Mouse (Mus musculus): ENCODE results near the gene 4930442H23Rik.
"Not testable (repeated sequence)": the region's sequence is repeated elsewhere in the genome, so short reads cannot be mapped to it uniquely, and the experiment has no call there.

The 4930442H23Rik gene

DNA sequence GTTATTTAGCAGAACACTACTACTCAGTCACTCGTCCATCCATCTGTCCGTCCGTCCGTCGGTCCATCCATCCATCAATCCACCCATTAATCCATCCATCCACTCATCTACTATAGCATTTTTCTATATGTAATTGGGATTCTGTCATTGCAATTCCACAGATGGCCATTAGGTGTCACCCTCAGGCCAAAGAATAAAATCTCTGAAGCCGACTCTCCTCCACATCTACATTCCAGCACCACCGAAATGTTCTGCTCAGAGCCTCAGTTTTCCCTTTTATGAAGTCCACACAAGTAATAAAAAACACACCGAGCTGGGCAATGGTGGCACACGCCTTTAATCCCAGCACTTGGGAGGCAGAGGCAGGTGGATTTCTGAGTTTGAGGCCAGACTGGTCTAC is 14.6 kb upstream of the 4930442H23Rik start:
- DNase-seq (ENCODE audit: low read depth, low spot score) = peak; percentile 84

DNA sequence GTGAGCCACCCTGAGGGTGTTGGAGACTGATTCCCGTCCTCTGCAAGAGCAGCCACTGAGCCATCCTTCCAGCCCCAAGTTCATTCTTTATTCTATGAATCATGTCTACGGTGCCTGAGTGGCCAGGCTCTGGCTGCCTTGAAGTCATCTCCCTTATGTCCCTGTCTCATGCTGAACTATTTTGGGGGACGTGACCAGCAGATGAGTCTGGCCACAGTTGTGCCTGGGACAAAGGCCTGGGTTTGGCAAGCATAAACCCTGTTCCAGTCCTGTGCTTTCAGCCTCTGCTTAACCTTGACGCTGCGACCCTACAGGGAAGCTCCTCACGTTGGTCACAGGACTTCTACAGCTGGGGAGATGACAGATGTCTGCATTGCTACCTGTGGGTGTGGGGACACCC is 13.7 kb upstream of the 4930442H23Rik start:
- no peak for DNase-seq (ENCODE audit: low read depth, low spot score)

DNA sequence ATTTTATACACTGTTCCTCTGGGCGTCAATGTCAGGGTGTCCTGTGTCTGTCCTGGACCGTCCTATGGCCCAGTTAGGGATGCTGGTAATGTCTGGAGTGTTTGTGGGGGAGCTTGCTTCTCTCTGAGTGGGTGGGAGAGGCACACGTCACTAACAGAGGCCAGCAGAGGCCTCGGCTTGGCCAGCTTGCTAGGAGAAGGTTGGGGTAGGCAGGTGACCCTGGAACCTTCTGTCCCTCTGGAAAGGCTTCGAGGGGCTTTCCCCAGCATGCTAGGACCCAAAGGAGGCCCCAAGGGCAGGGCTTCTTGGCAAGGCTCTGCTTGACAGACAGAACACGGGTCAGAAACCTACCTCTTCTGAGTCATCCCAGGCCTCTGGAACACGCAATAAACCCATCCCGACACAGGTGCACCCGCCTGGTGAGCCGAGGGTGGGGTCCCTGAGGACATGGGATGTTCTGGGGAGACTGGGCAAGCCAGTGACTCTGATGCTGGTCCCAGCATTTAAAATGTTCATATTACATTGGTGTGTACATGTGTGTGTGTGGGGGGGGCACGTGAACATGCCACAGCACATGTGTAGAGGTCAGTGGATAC is 12.9 kb upstream of the 4930442H23Rik start:
- no peak for DNase-seq (ENCODE audit: low read depth, low spot score)

DNA sequence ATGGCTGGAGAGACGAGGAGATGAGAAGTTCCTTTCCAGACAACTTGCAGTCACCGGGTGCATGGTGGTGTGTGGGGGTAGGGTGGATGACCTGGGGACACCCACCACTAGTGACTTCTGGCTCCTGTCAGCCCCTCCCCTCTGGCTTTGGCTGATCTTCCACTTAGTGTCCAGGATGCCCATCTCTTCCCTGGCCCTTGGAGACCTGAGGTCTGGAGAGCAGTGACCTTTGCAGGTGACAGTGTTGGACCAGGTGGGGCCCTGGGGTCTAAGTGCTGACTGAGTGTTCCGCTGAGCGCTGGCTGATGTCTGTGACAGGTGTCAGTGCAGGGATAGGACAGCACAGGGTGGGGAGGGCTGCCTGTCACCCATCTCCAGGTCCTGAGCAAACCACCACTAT is 11.7 kb upstream of the 4930442H23Rik start:
- no peak for DNase-seq (ENCODE audit: low read depth, low spot score)

DNA sequence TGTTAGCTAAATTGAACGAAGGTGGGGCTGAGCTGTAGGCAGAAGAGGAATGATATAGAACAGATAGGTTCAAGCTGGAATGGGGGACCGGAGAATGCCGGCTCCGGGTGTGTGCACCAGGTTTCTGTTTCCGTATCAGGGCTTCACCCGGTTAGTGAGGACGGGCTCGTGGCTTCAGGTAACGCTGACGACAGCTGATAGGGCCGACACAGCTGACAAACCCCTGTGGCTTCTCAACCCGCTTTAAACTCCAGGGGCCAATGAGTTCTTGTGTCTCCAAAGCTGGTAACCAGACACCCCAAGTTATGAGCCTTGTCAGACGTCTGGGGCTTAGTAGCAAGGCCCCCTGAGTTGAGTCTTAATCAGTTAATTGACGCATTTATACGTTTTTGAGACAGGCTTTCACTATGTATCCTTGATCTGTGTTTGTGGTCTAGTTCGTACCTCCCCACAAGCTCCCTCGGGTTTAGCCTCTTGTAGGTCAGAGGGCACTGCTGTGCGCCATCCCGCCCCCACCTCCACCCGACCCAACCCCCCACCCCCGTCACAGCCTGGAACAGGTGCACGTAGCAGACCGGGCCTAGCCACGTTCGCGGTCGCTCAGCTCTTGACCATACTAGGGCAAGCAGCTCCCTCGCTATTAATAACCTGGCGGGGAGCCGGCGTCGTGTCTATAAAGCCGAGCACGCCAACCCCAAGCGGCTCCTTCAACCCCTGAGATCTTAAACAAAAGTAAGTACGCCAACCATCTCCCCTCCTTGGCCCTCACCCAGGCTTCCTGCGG is 10.5 kb upstream of the 4930442H23Rik start:
- no peak for DNase-seq (ENCODE audit: low read depth, low spot score)

DNA sequence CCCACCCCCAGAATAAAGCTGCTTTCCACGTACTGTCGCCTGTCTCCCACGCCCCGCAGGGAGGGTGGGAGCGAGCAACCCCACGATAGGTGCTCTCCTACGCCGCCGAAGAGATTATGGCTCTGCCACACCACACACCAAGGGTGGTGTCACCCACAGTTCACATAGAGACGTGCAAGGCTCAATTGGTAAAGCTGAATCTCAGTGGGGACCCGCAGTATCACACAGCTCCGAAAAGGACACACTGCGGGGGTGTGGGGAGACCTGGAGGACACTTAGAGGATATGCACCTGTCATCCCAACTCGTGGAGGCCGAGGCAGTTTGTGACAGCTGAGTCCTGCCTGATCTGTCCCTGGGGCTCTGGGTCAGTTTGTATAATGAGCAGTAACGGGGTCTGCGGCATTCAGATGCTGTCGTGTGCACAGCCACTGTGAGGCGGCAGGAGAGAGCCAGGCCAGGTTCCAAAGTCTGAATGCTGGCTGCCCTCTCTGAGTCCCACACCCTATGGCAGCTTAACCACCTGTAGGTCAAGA is 9.4 kb upstream of the 4930442H23Rik start:
- no peak for DNase-seq (ENCODE audit: low read depth, low spot score)

DNA sequence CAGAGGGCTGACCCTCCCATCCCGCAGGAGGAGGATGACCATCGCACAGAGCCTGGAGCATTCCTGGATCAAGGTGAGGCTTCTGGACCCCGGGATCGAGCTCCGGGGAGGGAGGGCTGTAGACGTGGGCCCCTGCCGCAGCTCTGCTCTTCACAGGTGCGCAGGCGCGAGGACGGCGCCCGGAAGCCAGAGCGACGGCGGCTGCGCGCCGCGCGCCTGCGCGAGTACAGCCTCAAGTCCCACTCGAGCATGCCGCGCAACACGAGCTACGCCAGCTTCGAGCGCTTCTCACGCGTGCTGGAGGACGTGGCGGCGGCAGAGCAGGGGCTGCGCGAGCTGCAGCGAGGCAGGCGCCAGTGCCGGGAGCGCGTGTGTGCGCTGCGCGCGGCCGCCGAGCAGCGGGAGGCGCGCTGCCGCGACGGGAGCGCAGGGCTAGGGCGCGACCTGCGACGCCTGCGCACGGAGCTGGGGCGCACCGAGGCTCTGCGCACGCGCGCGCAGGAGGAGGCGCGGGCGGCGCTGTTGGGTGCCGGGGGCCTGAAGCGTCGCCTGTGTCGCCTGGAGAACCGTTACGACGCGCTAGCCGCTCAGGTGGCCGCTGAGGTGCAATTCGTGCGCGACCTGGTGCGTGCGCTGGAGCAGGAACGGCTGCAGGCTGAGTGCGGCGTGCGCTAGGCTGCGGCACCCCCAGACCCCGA is 8.8 kb upstream of the 4930442H23Rik start:
- no peak for DNase-seq (ENCODE audit: low read depth, low spot score)

DNA sequence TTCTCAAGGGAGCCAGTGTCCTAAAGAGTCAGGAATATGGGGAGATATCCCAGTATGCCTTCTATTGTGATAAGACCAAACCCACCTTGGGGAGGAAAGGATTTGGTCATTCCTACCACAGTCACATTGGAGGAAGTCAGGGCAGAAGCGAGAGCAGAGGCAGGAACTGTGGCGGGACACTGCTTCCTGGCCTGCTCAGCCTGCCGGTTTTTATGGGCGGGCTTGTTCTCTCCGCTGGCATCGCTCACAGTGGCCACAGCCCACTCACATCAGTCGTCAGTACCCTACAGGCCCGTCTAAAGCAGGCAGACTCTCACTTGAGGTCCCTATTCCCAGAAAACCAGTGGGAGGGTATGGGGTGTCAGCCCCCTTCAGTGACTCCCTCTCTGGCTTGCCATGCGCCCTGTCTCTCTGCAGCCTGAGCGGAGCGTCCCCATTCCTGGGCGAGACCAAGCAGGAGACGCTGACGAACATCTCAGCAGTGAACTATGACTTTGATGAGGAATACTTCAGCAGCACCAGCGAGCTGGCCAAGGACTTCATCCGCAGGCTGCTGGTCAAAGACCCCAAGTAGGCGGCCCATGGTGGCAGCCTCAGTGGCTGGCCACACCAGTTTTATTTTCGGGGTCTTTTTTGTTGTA is 7.8 kb upstream of the 4930442H23Rik start:
- DNase-seq (ENCODE audit: low read depth, low spot score) = no peak

DNA sequence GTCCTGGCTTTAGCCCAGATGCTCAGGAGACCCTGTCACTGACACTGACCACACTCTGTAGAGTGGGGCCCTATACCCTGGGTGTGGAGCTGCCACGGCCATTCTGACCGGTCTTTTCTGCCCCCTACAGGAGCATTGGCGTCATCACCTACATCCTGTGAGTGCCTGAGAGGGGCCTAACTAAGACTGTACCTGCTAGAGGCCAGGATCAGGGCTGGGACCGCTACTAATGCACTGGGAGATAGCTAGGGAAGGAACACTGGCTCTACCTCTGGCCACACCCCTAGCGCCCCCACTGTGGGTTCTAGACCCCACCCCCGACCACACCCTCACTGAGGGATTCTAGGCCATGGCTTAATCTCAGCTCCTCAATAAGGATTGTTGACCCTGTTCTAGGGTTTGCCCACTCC is 7.3 kb upstream of the 4930442H23Rik start:
- DNase-seq (ENCODE audit: low read depth, low spot score) = no peak

DNA sequence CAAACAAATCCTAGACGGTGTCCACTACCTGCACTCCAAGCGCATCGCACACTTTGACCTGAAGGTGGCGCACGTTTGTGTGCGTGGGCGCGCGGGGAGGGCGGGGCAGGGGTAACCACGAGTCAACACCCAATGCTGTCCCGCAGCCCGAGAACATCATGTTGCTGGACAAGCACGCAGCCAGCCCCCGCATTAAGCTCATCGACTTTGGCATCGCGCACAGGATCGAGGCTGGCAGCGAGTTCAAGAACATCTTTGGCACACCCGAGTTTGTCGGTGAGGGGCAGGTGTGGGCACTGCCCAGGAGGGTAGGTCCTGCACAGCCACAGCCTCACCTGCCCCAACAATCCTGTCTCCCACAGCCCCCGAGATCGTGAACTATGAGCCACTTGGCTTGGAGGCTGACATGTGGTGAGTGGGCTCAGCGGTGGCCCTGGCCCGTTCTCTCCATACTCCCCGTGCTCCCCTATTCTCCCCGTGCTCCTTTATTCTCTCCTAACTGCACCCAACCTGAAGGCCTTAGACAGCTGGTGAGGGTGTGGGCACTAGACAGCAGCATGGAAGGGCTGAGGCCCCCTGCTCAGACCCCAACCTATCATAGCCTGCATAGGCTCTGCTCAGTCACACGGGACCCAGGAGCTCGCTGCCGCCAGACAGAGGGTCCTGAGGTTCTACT is 6.7 kb upstream of the 4930442H23Rik start:
- DNase-seq (ENCODE audit: low read depth, low spot score) = no peak

DNA sequence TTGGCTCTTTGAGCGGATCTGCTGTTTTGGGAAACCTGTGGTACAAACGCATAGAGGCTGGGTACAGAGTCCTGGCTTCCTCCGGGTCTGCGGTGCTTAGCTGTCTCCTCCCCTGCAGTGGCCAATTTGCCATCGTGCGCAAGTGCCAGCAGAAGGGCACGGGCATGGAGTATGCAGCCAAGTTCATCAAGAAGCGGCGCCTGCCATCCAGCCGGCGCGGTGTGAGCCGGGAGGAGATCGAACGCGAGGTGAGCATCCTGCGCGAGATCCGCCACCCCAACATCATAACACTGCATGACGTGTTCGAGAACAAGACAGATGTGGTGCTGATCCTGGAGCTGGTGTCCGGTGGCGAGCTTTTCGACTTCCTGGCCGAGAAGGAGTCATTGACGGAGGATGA is 6.2 kb upstream of the 4930442H23Rik start:
- DNase-seq (ENCODE audit: low read depth, low spot score) = no peak

DNA sequence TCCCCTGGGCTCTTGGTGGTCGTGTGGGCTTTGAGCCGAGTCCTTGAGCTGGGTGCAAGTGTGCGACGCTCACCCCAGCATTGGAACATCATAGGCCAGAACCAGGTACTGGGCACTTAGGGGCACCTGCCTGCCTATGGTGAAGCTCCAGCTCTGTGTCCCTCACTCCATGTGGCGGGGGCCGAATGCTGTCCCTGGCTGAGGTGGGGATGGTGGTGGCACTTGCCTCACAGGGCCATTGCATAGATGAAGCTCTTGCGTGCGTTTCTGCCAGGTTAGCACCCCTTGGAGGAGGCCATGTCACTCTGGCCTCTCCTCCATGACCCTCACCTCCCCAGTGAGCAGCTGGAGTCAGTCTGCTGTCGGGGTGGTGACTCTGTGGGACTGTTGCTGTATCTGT is 3.5 kb upstream of the 4930442H23Rik start:
- no peak for DNase-seq (ENCODE audit: low read depth, low spot score)

DNA sequence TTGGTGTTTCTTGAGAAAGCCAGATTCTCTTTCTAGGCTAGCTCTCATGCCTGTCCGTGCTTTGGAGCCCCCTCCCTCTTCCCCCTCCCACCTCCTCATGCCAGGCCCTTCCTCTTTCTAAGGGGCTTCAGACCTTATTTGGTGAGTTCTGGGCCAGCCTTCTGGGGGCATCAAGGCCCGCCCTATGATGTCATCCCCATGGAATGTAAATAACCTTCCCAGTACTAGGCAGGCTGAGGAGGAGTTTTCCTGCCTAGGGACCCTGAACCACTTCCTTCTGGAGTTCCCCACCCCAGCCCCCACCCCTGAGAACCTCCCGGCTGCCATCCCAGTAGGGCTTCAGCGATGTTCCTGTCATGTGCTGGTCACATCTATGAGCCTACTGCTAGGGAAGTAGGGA is 1.1 kb upstream of the 4930442H23Rik start:
- DNase-seq (ENCODE audit: low read depth, low spot score) = peak; percentile 65

DNA sequence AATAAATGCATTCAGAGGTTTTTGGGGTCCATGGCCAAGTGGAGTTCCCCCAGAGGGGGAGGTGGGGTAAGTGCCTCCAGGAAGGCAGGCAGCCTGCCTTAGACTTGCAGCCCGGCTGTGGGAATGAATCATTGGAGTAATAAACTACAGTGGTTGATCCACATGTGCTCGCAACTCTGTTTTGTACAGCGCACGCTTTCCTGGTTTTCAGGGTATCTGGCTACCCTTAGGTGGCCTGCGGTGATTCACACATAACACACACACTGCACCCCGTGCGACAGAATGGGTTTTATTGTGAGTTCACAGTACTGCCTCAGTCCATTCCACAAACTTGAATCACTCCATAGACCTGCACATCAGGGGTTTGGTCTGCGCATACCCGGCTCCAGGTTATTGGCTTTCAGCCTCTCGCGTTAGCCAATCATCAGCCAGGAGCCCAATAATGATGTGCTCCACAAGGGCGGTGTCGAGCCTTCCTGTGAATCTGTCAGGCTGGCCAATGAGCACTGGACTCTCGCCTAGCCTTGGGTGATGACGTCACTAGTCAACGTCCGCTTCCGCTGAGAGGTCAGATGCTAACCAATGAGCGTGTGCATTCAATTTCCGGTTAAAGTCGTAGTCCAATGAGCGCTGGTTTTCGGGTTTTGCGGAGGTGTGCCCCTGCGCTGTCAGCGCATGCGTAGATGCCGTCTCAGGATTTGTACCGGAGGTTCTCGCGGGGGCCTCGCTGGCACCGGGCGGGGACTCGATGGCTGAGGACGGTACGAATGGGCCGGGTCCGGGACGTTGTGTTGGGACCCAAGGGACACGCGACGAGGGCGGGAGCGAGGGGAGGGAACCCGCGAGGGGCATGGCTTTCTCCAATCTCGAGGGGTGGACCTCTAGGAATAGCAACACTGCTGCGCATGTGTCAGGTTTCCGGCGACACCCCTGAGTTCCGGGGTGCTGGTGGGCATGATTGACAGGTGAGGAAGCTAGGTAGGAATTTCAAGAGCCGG is 1.0 kb downstream of the 4930442H23Rik start, which contains the start of gene Dapk3:
Gene Dapk3, plus strand, starts transcription at position 670 of the 998 bp plus-strand sequence.
- peak; percentile 100 for DNase-seq (ENCODE audit: low read depth, low spot score)

DNA sequence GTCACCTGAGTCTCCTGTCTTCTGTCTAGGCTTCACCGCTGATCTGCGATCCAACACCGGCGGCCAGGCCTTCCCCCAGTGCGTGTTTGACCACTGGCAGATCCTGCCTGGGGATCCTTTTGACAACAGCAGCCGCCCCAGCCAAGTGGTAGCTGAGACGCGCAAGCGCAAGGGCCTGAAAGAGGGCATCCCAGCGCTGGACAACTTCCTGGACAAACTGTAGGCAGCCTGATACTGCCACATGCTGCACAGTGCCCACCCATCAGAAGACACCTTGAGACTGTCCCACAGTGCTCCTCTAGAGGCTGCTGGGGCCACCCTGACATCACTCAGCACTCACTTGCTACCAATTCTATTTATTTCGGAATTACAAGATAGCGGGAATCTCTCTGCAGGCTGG is 1.8 kb downstream of the 4930442H23Rik start:
- not testable (repeated sequence) for DNase-seq (ENCODE audit: low read depth, low spot score)

DNA sequence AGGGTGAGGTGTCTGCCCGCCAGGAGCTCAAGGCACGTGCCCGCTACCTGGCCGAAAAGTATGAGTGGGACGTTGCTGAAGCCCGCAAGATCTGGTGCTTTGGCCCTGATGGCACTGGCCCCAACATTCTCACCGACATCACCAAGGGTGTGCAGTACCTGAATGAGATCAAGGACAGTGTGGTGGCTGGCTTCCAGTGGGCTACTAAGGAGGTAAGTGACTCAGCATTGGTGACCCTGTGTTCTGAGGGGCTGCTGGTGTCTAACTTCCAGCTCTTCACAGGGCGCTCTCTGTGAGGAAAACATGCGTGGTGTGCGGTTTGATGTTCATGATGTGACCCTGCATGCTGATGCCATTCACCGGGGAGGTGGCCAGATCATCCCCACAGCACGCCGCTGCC is 2.7 kb downstream of the 4930442H23Rik start:
- no peak for DNase-seq (ENCODE audit: low read depth, low spot score)

DNA sequence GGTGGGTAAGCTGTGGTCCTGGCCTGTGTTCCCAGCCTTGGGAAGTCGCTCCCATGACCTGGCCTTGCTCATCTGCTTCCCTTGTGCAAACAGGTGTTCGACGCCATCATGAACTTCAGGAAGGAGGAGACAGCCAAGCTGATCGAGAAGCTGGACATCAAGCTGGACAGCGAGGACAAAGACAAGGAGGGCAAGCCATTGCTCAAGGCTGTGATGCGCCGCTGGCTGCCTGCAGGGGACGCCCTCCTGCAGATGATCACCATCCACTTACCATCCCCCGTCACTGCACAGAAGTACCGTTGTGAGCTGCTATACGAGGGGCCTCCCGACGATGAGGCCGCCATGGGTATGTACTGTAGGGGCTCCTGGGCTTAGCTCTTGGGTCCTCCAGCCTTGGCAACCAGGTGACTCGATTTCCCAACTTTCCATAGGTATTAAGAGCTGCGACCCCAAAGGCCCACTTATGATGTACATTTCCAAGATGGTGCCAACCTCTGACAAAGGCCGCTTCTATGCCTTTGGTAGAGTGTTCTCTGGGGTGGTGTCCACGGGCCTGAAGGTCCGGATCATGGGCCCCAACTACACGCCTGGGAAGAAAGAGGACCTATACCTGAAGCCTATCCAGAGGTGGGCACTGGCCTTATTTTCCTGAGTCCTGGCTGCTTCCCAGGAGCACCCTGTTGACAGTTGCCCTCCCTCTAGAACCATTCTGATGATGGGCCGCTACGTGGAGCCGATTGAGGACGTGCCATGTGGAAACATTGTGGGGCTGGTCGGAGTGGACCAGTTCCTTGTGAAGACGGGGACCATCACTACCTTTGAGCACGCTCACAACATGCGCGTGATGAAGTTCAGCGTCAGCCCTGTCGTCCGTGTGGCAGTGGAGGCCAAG is 4.0 kb downstream of the 4930442H23Rik start:
- no peak for DNase-seq (ENCODE audit: low read depth, low spot score)

DNA sequence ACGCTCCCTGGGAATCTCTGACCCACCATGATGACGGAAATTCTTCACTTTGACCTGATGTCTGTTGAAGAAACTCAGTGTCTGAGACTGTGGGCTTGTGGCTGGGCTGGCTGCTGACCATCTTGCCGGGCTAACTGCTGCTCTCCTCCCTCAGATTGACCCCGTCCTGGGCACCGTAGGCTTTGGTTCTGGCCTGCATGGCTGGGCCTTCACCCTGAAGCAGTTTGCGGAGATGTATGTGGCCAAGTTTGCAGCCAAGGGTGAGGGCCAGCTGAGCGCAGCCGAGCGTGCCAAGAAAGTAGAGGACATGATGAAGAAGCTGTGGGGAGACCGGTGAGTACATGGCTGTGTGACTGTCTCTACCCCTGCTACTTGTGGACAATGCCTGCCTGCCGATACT is 4.7 kb downstream of the 4930442H23Rik start:
- no peak for DNase-seq (ENCODE audit: low read depth, low spot score)
